Mouse (Mus musculus): ENCODE measurements at regions not wholly inside any gene's neighbourhood (a gene's known extent, or its start where the extent isn't known, plus 50 kb on each side); places are given as distances from the start of the nearest gene placed in this dataset.
"Not testable (repeated sequence)": the region's sequence is repeated elsewhere in the genome, so short reads cannot be mapped to it uniquely, and the experiment has no call there.

DNA sequence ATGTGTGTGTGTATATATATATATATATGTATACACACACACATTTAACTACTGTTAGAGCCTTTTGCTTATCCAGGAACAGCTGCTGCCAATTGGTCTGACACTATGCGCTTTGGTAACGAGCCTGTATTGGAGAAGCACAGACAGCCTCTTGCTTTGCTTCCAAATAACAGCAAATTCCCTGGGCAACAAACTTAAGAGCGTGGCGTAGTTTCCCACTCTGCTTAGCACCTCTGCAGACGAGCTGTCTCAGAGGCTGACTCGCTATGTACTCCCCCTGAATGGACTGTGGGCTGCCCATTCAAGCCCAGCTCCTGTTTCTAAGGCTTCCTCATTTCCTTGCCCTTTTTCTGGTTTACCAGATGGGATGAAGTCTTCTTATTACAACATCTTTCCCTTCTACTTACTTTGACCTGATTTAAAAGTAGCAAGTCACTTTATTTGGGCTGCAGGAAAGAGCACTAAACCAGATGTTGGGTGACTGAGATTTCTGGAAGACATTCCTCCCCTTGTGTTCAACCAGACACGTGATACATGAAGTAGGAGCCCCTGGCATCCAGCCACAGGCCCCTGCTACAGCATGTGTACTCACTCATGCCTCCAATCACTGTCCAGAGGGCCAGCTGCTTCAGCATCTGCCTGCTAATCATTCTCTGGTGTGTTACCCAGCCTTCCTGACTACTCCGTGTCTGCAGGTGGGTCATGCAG, 111.3 kb upstream of the Gmds start:
- no peak for DNase-seq

DNA sequence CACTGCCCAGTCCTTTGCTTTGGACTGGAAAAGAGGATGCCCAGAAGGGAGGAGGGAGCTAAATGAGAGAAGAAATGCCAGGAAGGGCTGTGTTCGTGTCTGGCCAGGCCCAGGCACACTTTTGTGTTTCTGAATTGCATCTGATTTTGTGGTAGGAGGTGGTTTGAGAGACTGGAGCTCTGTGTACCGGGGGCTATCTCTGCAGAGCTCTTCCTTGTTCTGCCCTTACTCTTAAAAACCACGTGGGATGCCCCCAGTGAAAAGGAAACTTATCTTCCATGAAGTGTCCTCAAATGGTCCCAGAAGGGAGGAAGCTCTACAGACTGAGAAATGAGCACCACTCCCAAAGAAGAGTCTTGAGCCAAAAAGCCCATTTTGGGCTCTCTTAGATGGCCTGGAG, 106.0 kb upstream of the Gmds start:
- DNase-seq: no peak

GRCm38 (mm10) chr13:32442025-32442424, 103.5 kb upstream of the Gmds start:
- no peak for DNase-seq

DNA sequence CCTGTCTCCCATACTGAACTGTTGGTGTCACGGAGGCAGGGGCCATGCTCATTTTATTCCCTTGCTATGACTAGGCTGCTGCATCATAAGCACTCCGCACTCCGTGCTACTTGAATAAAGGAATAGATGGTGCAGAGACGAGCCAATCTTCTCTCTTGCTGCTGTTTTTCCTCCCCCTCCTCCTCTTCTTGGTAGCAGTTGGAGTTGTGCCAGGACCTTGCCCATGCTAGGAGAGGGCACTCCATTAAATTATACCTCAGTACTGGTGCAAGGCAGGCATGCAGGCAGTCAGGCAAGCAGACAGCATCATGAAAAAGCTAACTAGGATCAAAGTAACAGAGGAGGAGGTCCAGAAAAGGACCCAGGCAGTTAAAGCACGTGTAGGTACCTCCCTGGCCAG, 96.6 kb upstream of the Gmds start:
- no peak for DNase-seq

DNA sequence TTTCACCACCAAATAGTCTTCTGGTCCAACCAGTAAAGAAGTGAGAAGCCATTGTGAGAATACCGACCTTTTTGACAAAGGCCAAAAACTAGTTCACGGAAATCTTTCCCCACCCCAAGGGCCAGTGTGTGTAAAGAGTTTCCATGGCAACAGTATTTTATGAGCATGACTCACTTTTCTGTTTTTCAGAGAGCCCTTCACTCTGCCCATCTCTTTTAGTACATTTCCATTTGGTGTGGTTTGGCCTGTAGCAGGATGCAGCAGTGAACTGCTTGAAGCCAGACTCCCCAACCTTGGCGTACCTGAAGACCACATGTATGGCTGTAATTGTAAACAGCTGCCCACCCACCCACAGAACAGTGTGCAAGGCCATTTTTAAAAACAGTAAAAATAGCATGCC, 89.9 kb upstream of the Gmds start:
- DNase-seq: no peak

DNA sequence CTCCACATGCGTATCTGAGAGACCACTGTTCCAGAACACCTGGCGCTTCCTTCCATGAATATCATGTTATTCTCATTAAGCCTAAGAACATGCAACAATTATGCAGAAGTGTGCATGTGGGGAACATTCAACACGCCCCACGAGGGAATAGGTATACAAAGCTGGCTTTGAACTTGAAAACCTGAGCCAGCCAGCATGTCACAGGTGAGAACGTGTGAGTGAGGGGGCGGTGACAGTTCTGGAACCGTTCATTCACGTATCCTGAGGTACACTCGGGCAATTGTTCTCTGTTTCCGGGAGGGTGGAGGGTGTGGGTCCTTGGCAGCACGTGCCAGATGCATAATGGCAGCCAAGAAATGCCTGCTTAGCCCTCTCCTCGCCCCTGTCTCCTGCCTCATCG, 88.4 kb upstream of the Gmds start:
- DNase-seq: no peak

- DNase-seq: no peak
Observed at GRCm38 (mm10) chr13:32426199-32426598, 87.7 kb upstream of the Gmds start.

- not testable (repeated sequence) for DNase-seq
Observed at GRCm38 (mm10) chr13:32424543-32424942, 86.0 kb upstream of the Gmds start.

DNA sequence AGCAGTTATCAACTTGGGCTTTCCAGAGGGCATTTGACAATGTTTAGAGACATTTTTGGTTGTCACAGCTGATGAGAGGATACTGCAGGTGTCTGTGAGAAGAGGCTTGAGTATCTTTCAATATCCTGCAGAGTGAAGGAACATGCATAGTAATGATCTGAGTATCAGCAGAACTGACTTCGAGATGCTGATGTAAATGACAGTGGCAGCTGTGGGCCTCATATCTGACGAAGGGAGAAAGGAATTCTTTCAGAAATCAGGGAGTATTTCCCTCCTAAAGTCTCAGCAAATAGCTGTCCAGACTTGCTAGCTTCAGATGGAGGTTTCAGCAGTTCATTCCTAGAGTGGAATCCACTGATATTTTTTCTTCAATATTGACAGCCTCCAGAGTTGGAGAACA, 83.9 kb upstream of the Gmds start:
- DNase-seq: no peak

GRCm38 (mm10) chr13:32419326-32419725, 80.8 kb upstream of the Gmds start:
- DNase-seq: no peak

DNA sequence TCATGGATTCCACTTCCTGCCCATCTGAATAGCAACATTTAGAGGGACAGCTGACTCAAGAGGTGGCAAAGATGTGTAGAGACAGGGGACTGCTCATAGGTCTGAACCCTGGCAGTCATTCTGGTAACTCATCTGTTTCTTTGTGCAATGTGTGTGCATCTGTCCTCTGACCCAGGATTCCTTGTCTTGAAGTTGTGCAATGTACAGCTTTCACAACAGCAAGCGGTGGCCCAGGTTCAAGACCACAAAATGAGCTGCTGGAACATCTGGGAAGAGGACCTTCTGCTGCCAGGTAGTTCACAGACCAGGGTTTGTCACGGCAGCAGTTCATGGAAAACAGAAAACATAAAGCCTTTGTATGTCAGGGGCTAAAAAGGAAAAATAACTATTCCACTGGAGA, 80.1 kb upstream of the Gmds start:
- no peak for DNase-seq

- DNase-seq: no peak
Observed at GRCm38 (mm10) chr13:32417907-32418306, 79.4 kb upstream of the Gmds start.

GRCm38 (mm10) chr13:32411287-32411935, 72.9 kb upstream of the Gmds start:
- DNase-seq: peak; percentile 54 to 76

DNA sequence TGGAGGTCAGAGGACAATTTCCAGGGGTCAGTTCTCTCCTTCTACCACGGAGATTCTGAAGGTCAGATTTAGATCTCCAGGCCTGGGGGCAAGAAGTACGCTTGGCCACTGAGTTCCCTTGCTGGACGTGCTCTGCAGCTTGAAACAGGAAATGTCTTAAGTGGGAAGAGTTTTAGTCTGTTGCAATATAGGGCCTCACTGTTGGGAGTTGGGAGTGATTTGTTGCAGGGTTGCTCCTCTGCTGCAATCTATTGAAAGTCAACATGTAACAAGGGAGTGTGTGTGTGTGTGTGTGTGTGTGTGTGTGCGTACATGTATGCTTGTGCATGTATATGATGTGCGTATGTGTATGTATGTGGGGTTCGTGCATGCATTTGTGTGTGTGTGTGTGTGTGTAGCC, 71.5 kb upstream of the Gmds start:
- no peak for DNase-seq

DNA sequence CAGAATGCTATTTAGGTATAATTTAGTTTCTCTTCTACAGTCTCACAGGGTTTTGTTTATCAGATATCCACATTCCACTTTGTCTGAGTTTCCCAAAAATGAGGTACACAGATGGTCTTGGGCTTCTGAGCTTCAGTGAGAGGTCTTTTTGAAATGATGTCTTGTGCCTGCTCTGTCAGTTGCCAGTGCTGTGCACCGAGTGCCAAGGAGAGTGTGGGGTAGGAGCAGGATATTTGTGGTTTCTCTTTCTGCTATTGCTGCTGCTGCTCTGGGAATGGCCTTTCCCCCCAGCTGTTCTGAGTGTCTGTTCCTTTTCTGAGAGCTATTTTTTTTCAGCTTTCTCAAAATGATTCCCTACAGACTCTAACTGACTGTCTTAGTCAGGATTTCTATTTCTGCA, 60.1 kb upstream of the Gmds start:
- no peak for DNase-seq
